Mouse (Mus musculus): Measurements from ENCODE around the gene Dmap1.

The Dmap1 gene

GRCm38 (mm10) chr4:117655500-117655863, 26.6 kb downstream of the Dmap1 start:
- DNase-seq (ENCODE audit: low spot score) = no peak

- no peak for DNase-seq (ENCODE audit: low spot score)
Observed at GRCm38 (mm10) chr4:117654703-117655499, 27.2 kb downstream of the Dmap1 start.

- DNase-seq (ENCODE audit: low spot score) = no peak
Observed at GRCm38 (mm10) chr4:117654016-117654702, 27.9 kb downstream of the Dmap1 start.

GRCm38 (mm10) chr4:117652727-117653126, 29.3 kb downstream of the Dmap1 start:
- no peak for DNase-seq (ENCODE audit: low spot score)

- DNase-seq (ENCODE audit: low spot score) = no peak
Observed at GRCm38 (mm10) chr4:117651626-117652101, 30.4 kb downstream of the Dmap1 start.

DNA sequence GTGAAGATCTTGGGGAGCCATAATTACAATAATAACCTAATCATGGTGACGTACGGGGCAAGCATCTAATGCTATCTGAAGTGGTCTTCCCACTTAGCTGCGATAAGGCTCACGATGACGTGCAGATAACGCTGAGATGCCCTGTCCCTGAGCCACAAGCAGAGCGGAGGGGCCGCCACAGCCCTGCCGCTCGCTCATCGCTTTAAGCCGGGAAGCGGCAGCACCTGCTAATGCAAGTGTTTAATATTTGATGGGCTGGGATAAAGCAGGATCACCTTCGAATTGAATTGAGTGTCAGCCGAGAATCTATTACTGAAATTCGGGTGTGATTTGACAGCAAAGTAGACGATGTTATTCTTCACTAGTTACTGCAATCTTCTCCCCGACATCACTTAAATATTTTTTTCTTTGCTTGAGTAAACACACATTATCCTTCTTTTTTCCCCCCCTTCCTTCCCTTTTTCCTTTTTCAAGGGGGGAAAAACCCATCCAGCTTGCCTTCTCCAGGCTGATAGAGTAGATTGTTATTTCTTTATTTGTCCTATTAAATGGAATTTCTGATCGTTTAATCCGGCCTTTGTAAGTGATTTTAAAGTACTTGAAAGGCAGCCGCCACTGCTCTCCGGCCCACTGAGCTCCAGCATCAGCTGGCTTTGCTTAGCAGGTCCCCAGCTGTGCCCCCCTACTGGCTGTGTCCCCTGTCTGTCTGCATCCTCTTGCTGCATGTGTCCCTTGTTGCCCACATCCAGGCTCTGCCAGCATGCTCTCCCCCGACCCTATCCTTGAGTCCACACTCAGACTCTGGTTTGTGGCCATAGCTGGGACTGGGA, 34.9 kb downstream of the Dmap1 start:
- DNase-seq (ENCODE audit: low spot score) = no peak

DNA sequence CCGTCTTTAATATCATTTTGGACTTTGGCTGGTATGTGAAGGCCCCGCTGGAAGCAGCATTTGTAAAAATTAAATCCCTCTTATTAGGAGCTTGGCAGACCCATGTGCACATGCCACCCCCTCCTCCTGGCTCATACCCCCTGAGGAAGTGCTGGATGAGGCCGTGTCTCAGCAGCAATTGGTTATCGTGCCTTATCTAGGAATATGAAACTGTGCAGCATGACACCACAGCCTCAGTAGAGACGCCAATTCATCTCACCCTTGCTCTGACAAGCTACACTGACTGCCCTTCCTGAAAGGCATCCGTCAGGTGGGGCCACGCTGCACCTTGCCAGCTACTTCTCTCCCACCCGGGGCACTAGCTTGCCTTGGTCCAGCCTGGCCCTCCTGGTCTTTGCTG, 35.6 kb downstream of the Dmap1 start:
- DNase-seq (ENCODE audit: low spot score) = no peak

- no peak for DNase-seq (ENCODE audit: low spot score)
Observed at GRCm38 (mm10) chr4:117645859-117646258, 36.2 kb downstream of the Dmap1 start.

DNA sequence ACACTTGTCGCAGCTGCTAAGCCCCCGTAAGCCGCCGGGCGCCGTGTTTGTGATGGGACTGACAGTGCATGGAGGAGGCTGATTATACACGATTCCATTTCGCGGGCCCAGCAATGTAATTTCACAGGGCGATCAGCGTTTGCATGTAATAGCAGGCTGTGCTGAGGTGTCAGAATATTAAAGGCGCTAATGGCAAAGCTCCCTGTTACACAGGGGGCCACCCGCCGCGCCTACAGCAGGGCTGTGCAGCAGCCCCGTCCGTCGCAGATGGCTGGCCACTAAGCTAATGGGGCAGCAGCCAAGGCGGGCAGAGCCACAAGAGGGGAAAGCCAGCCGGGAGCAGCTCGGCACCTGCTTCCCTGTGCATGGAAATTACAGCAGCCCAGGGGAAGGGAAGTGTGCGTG, 37.0 kb downstream of the Dmap1 start:
- no peak for DNase-seq (ENCODE audit: low spot score)

GRCm38 (mm10) chr4:117641804-117642203, 40.3 kb downstream of the Dmap1 start:
- DNase-seq (ENCODE audit: low spot score) = no peak

DNA sequence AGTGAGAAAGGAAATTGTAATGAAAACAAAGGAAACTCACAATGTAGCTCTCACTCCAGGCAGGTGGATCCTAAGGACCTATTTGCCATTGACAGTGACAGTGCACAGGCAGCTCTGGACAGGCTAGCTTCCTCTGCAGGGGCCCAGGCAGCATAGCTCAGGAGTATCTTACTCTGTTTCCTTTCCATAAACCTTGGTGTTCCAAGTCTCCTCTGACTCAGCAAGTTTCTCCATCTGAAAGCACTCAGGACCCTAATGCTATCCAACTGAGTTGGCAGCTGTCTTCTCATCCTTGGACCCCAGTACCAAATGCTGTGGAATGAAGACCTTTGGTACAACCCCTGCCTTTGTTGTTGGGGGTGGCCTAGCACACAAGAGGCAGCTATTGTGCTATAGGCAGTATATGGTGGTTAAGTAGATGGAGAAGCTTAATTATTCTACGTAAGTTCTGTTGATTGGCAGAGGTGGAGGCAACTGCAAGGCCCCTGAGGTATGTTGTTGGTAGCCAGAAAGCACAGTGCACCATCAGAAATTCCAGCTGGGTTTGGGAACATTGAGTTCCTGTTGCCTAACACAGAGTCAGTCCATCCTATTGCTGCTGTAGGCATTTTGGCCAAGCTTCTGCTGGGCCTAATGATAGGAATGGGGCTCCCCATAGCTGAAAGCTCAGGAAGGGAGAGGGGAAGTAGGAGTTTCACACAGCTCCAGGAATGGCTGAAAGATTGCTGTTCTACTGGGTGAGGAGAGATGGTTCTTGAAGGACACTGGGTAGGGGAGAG, 41.0 kb downstream of the Dmap1 start:
- DNase-seq (ENCODE audit: low spot score) = no peak

GRCm38 (mm10) chr4:117636891-117637613, 45.0 kb downstream of the Dmap1 start:
- DNase-seq (ENCODE audit: low spot score) = no peak

- no peak for DNase-seq (ENCODE audit: low spot score)
Observed at GRCm38 (mm10) chr4:117636152-117636551, 45.9 kb downstream of the Dmap1 start.

DNA sequence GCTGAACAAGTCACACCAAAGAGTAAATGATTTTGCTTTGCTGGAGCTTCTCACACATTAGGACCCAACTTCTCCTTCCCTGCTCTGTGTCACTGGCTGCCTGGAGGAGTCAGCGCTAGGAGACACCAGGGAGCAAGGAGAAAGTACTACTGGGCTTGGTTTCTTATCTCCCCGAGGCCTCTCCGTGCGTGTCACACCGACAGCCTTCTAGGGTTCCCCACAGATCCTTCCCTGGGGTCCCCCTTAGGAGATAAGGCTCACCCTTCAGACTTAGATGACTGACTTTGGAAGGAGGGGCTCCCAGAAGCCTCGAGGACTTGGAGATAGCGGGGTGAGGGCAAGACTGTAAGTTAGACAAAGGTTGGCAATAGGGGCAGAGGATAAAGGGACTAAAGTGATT, 47.4 kb downstream of the Dmap1 start:
- no peak for DNase-seq (ENCODE audit: low spot score)

GRCm38 (mm10) chr4:117633527-117633926, 48.5 kb downstream of the Dmap1 start:
- DNase-seq (ENCODE audit: low spot score) = no peak

DNA sequence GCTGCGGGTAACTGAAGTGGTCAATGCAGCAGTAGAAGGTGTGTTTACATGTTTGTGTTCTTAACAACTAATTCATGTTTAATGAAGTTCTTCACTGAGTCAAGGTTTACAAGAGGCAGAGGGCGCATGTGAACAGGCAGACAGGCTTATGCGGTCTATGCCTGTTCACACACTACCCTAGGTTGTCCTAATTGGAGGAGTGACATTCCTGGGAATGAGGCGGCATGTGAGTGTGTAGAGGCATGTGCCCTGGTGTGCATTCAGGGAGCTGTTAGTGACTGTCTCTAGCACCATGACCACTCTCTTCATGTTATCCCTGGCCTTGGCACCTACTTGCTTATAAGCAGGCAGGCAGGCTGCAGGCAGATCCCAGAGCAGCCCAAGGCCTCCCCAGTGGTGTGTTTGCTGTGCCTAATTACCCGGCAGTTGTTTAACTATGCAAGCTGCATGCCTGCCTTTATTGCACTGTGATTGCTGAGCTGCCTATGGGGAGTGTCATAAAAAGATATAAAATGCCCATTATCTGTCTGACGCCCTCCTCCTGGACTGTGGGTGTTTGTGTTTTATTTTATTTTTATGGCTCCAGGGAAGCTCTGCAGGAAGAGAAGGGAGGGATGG, 51.9 kb downstream of the Dmap1 start:
- no peak for DNase-seq (ENCODE audit: low spot score)

DNA sequence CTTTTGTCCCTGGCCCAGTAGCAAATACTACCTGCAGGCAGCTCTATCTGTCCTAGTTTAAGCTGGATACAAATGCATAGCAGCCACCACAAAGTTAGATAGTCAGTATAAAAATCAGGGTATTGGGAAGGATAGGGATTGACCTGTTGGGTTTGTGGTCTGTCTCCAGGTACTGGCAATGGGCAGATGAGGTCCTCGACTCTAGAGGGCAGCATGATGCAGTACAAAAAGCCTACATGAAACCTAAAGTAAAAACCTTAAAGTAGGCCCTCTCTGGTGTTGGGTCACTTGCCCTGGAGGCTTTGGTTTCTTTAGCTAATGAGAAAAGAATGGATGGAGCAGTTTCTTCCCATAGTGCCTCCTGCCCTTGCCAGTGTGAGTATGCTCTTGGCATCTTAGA, 53.6 kb downstream of the Dmap1 start:
- DNase-seq (ENCODE audit: low spot score) = no peak

Measured in T-cell, adult 2 months (primary cell).